Mouse (Mus musculus) small intestine, adult 2 months (tissue): ENCODE measurements at regions not wholly inside any gene's neighbourhood (a gene's known extent, or its start where the extent isn't known, plus 50 kb on each side); places are given as distances from the start of the nearest gene placed in this dataset.

Source experiments
- H3K27ac ChIP-seq: fragments of 200-500 bp; 2 replicates; pipeline ENCODE4 v1.5.1; 2012; ENCODE audit warnings: low read depth, low read length, control low read depth, inconsistent platforms; ENCODE audit not compliant: insufficient read depth
- H3K27me3 ChIP-seq: fragments of 200-500 bp; 2 replicates; pipeline ENCODE4 v1.6.1; 2012; ENCODE audit warnings: mild to moderate bottlenecking, moderate library complexity, low read length, inconsistent platforms; ENCODE audit not compliant: control insufficient read depth, insufficient read depth
- H3K36me3 ChIP-seq: fragments of 200-500 bp; 2 replicates; pipeline ENCODE4 v1.6.1; 2012; ENCODE audit warnings: mild to moderate bottlenecking, low read length, control low read depth, inconsistent platforms; ENCODE audit not compliant: control insufficient read depth, insufficient read depth
- H3K4me1 ChIP-seq: fragments of 200-500 bp; 2 replicates; pipeline ENCODE4 v1.6.1; 2012; ENCODE audit warnings: low read length, inconsistent platforms, mixed read lengths; ENCODE audit not compliant: control insufficient read depth, insufficient read depth, insufficient read length
- H3K4me3 ChIP-seq: fragments of 200-500 bp; 2 replicates; pipeline ENCODE4 v1.5.1; 2012; ENCODE audit warnings: low read depth, mild to moderate bottlenecking, control low read depth, inconsistent platforms, low read length, moderate library complexity
- CTCF ChIP-seq: fragments of 200-500 bp; IDR thresholded peaks from 2 replicates; pipeline ENCODE4 v1.5.1; 2012; ENCODE audit warnings: low read depth, mild to moderate bottlenecking, control low read depth, inconsistent platforms, low read length, moderate library complexity, mixed read lengths; ENCODE audit not compliant: insufficient replicate concordance, insufficient read length; ENCODE audit errors: extremely low read depth
- POLR2A ChIP-seq: fragments of 200-500 bp; IDR thresholded peaks from 2 replicates; pipeline ENCODE4 v1.6.1; 2012; ENCODE audit warnings: low read depth, mild to moderate bottlenecking, control low read depth, inconsistent platforms, low read length, moderate library complexity
- WGBS: fragments of 180-500 bp; shearing (Covaris S2); methylation state at CpG from one replicate; pipeline ENCODE4 v1.1.7; 2018; 5-methylcytosine and 5-hydroxymethylcytosine counted together

DNA sequence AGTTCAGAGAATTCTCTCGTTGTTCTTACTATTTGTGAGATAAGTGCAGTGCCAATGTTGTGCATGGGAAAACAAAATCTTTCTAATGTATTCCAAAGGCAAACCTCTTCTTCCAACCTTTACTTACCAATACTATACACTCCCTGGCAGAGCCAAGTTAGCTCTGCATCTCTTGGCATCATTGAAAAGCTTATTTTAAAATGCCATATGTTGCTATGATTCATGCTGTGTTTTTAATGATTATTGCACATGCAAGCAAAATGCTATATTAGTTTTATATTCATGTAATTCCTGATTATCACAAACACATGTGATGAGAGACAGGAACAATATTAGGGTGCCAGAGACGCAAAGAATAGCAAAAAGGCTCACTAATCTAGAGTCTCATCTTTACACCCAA lies 64.3 kb upstream of the Pard3b start:
- TF ChIP-seq POLR2A (no peak), CTCF (no peak)

DNA sequence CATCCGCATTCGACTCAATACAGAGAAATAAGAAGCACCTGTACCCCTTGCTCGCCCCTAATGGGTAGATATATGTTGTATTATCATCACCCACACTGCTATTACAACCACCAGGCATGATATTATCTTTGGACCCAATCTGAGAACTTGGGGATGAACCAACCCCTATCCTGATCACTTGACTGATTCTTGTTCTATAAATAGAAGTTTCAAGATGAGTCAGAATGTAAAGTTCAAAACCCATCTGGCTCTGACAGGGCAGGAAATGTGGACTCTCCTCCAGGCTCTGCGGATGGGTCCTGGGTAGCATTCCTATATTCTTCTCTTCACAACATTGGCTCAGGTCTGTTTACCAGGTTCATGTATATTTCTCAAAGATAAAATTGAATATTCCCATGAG lies 61.9 kb upstream of the Pard3b start:
- Histone ChIP-seq H3K27ac (no peak overlapping the region), H3K4me1 (no peaks in the 10 kb centered on the region), H3K4me3 (no peak overlapping the region), H3K36me3 (no peaks in the 10 kb centered on the region), H3K27me3 (no peaks in the 10 kb centered on the region)
- 85% methylated on average over 4 of the region's 4 CpGs for WGBS
- TF ChIP-seq POLR2A (no peak), CTCF (no peak)

More for the DNA sequence above, 64.3 kb upstream of the Pard3b start:
- no peak overlapping the region for H3K4me3 ChIP-seq
- no peak overlapping the region for H3K27ac ChIP-seq
- H3K27me3 ChIP-seq: no peaks in the 10 kb centered on the region
- 80% methylated on average over 2 of the region's 2 CpGs for WGBS
- no peaks in the 10 kb centered on the region for H3K4me1 ChIP-seq
- no peaks in the 10 kb centered on the region for H3K36me3 ChIP-seq

DNA sequence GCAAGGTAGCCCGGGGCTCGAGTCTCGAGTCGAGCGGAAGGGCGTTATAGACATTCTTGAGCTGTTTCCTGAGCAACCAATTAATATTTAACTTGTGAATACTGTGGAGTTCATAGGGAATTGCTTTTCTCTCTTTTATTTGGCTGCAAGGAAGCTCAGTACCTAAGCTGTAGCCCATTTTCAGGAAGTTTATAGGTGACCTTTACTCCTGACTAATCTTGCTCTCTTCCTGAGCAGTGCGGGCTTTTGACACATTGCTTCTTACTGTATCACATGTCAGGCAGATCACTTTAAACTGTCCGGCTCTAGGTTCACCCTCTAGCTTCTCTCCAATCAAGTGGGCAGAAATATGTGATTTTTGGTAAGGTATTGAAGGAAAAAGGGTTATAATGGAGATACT lies 51.4 kb upstream of the Pard3b start:
- H3K36me3 ChIP-seq: no peaks in the 10 kb centered on the region
- H3K4me3 ChIP-seq: no peak overlapping the region
- WGBS: 41% methylated on average over 8 of the region's 8 CpGs
- H3K4me1 ChIP-seq: no peaks in the 10 kb centered on the region
- no peaks in the 10 kb centered on the region for H3K27me3 ChIP-seq
- no peak overlapping the region for H3K27ac ChIP-seq
- TF ChIP-seq POLR2A (no peak), CTCF (no peak)
